Mouse (Mus musculus): ENCODE results near the gene Slc30a10. TPM values are rescaled to one million over a fixed set of nuclear protein-coding genes. Genes with fewer than 3 reads are reported as not detected.

Gene Slc30a10
- polyA plus RNA-seq, 1 experiment = not detected

GRCm38 (mm10) chr1:185479861-185480260 is 25.2 kb downstream of the Slc30a10 start:
- TF ChIP-seq TCF12 (IDR thresholded peaks at IDR 0.05; ENCODE audit: insufficient read depth, poor library complexity, severe bottlenecking) (no peak), TCF3 (IDR thresholded peaks at IDR 0.05; ENCODE audit: insufficient read length, low read depth) (no peak), USF1 (IDR thresholded peaks at IDR 0.05; ENCODE audit: low read depth) (no peak), REST (IDR thresholded peaks at IDR 0.05; ENCODE audit: insufficient read depth, insufficient read length) (no peak), E2F4 (IDR thresholded peaks at IDR 0.05; ENCODE audit: insufficient read depth) (no peak), MYOG (IDR thresholded peaks at IDR 0.05; ENCODE audit: control insufficient read depth in 1 of 3, insufficient read depth in 1 of 3, insufficient read length in 2 of 3, low read depth in 2 of 3) (no peak), POLR2AphosphoS2 (IDR thresholded peaks at IDR 0.05; ENCODE audit: insufficient read length, low read depth) (no peak), MAX (IDR thresholded peaks at IDR 0.05; ENCODE audit: low read depth) (no peak), MYOD1 (IDR thresholded peaks at IDR 0.05; ENCODE audit: control insufficient read depth in 1 of 3, insufficient read length in 2 of 3, low read depth in 2 of 3) (no peak), CEBPB (IDR thresholded peaks at IDR 0.05; ENCODE audit: insufficient read depth, poor library complexity, severe bottlenecking) (no peak), SRF (IDR thresholded peaks at IDR 0.05; ENCODE audit: control insufficient read depth, insufficient read length, low read depth) (no peak), POLR2A (IDR thresholded peaks at IDR 0.05; ENCODE audit: insufficient read length, low read depth) (no peak)
- Histone ChIP-seq H3K36me3 (ENCODE audit: control insufficient read depth, insufficient read depth) (no peaks in the 10 kb centered on the region), H3K4me2 (ENCODE audit: low read depth) (no peak overlapping the region), H3K27me3 (ENCODE audit: control insufficient read depth, insufficient read depth, insufficient read length) (peaks cover 4% of the 10 kb centered on the region), H3K79me2 (ENCODE audit: control insufficient read depth, insufficient read depth) (no peaks in the 10 kb centered on the region), H3K4me3 (no peak overlapping the region), H3ac (ENCODE audit: control insufficient read depth, insufficient read length) (no peak overlapping the region)

- Histone ChIP-seq H3K4me3 (no peak overlapping the region), H3K27me3 (ENCODE audit: control insufficient read depth, insufficient read depth, insufficient read length) (peaks cover 4% of the 10 kb centered on the region), H3K4me2 (ENCODE audit: low read depth) (no peak overlapping the region), H3ac (ENCODE audit: control insufficient read depth, insufficient read length) (no peak overlapping the region), H3K36me3 (ENCODE audit: control insufficient read depth, insufficient read depth) (no peaks in the 10 kb centered on the region), H3K79me2 (ENCODE audit: control insufficient read depth, insufficient read depth) (no peaks in the 10 kb centered on the region)
- no peak for TF ChIP-seq MAX (IDR thresholded peaks at IDR 0.05; ENCODE audit: low read depth)
- TF ChIP-seq USF1 (IDR thresholded peaks at IDR 0.05; ENCODE audit: low read depth) = no peak
- TF ChIP-seq TCF3 (IDR thresholded peaks at IDR 0.05; ENCODE audit: insufficient read length, low read depth) = no peak
Observed at GRCm38 (mm10) chr1:185482001-185482761, 27.5 kb downstream of the Slc30a10 start.

- Histone ChIP-seq H3K79me2 (ENCODE audit: control insufficient read depth, insufficient read depth) (no peaks in the 10 kb centered on the region), H3ac (ENCODE audit: control insufficient read depth, insufficient read length) (no peak overlapping the region), H3K4me3 (no peak overlapping the region), H3K4me2 (ENCODE audit: low read depth) (no peak overlapping the region), H3K36me3 (ENCODE audit: control insufficient read depth, insufficient read depth) (no peaks in the 10 kb centered on the region), H3K27me3 (ENCODE audit: control insufficient read depth, insufficient read depth, insufficient read length) (peaks cover 4% of the 10 kb centered on the region)
- TF ChIP-seq TCF3 (IDR thresholded peaks at IDR 0.05; ENCODE audit: insufficient read length, low read depth) (no peak), E2F4 (IDR thresholded peaks at IDR 0.05; ENCODE audit: insufficient read depth) (no peak)
Observed at GRCm38 (mm10) chr1:185482762-185483161, 28.1 kb downstream of the Slc30a10 start.

GRCm38 (mm10) chr1:185483356-185484057 is 28.9 kb downstream of the Slc30a10 start:
- Histone ChIP-seq H3K27me3 (ENCODE audit: control insufficient read depth, insufficient read depth, insufficient read length) (peaks cover 4% of the 10 kb centered on the region), H3ac (ENCODE audit: control insufficient read depth, insufficient read length) (no peak overlapping the region), H3K79me2 (ENCODE audit: control insufficient read depth, insufficient read depth) (no peaks in the 10 kb centered on the region), H3K4me2 (ENCODE audit: low read depth) (no peak overlapping the region), H3K4me3 (no peak overlapping the region), H3K36me3 (ENCODE audit: control insufficient read depth, insufficient read depth) (no peaks in the 10 kb centered on the region)
- TF ChIP-seq SRF (IDR thresholded peaks at IDR 0.05; ENCODE audit: control insufficient read depth, insufficient read length, low read depth) (no peak), MAX (IDR thresholded peaks at IDR 0.05; ENCODE audit: low read depth) (no peak), TCF3 (IDR thresholded peaks at IDR 0.05; ENCODE audit: insufficient read length, low read depth) (no peak), POLR2AphosphoS2 (IDR thresholded peaks at IDR 0.05; ENCODE audit: insufficient read length, low read depth) (no peak), E2F4 (IDR thresholded peaks at IDR 0.05; ENCODE audit: insufficient read depth) (no peak), REST (IDR thresholded peaks at IDR 0.05; ENCODE audit: insufficient read depth, insufficient read length) (no peak), USF1 (IDR thresholded peaks at IDR 0.05; ENCODE audit: low read depth) (no peak), MYOD1 (IDR thresholded peaks at IDR 0.05; ENCODE audit: control insufficient read depth in 1 of 3, insufficient read length in 2 of 3, low read depth in 2 of 3) (no peak), TCF12 (IDR thresholded peaks at IDR 0.05; ENCODE audit: insufficient read depth, poor library complexity, severe bottlenecking) (no peak), POLR2A (IDR thresholded peaks at IDR 0.05; ENCODE audit: insufficient read length, low read depth) (no peak), CEBPB (IDR thresholded peaks at IDR 0.05; ENCODE audit: insufficient read depth, poor library complexity, severe bottlenecking) (no peak), MYOG (IDR thresholded peaks at IDR 0.05; ENCODE audit: control insufficient read depth in 1 of 3, insufficient read depth in 1 of 3, insufficient read length in 2 of 3, low read depth in 2 of 3) (no peak)

GRCm38 (mm10) chr1:185484281-185484680 is 29.6 kb downstream of the Slc30a10 start:
- H3K4me3 ChIP-seq = no peak overlapping the region
- H3K36me3 ChIP-seq (ENCODE audit: control insufficient read depth, insufficient read depth) = no peaks in the 10 kb centered on the region
- no peak overlapping the region for H3ac ChIP-seq (ENCODE audit: control insufficient read depth, insufficient read length)
- no peak overlapping the region for H3K4me2 ChIP-seq (ENCODE audit: low read depth)
- no peak for TF ChIP-seq SRF (IDR thresholded peaks at IDR 0.05; ENCODE audit: control insufficient read depth, insufficient read length, low read depth)
- no peak for TF ChIP-seq MYOD1 (IDR thresholded peaks at IDR 0.05; ENCODE audit: control insufficient read depth in 1 of 3, insufficient read length in 2 of 3, low read depth in 2 of 3)
- no peak for TF ChIP-seq POLR2AphosphoS2 (IDR thresholded peaks at IDR 0.05; ENCODE audit: insufficient read length, low read depth)
- no peak for TF ChIP-seq TCF3 (IDR thresholded peaks at IDR 0.05; ENCODE audit: insufficient read length, low read depth)
- no peak for TF ChIP-seq MAX (IDR thresholded peaks at IDR 0.05; ENCODE audit: low read depth)
- TF ChIP-seq E2F4 (IDR thresholded peaks at IDR 0.05; ENCODE audit: insufficient read depth) = no peak
- TF ChIP-seq REST (IDR thresholded peaks at IDR 0.05; ENCODE audit: insufficient read depth, insufficient read length) = no peak
- no peak for TF ChIP-seq CEBPB (IDR thresholded peaks at IDR 0.05; ENCODE audit: insufficient read depth, poor library complexity, severe bottlenecking)
- no peak for TF ChIP-seq USF1 (IDR thresholded peaks at IDR 0.05; ENCODE audit: low read depth)
- TF ChIP-seq POLR2A (IDR thresholded peaks at IDR 0.05; ENCODE audit: insufficient read length, low read depth) = no peak
- no peak for TF ChIP-seq TCF12 (IDR thresholded peaks at IDR 0.05; ENCODE audit: insufficient read depth, poor library complexity, severe bottlenecking)
- H3K79me2 ChIP-seq (ENCODE audit: control insufficient read depth, insufficient read depth) = no peaks in the 10 kb centered on the region
- peaks cover 4% of the 10 kb centered on the region for H3K27me3 ChIP-seq (ENCODE audit: control insufficient read depth, insufficient read depth, insufficient read length)
